ENCODE assay signal across 23 mouse cellular contexts in the genomic region with DNA sequence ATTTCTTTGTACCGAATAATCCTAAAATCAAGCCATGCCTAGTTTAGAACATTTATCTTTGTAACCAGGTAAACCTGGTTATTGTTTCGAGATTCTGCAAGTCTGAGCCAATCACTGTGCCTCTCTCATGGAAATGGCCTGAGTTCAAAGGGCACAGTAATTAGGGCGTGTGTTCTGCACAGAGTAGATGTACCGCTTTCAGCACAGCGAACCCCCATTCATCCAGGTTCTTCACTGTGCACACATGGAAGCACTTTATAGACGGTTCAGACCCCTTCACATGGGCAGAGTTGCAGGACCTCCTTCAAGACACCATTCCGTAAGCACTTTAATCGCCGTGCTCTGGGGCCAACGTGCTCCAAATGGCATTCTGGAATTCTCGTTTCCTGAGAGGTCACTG.
DNase-seq lines count a peak whose midpoint lies in the region; ATAC-seq and TF ChIP-seq lines count a peak whose summit lies in the region.
"Had no signal": no experiment of that assay in that cellular context is flagged by ENCODE, and none has a peak within 500 bp of the region (broad histone marks: within the 10 kb centered on the region; RNA-seq: fewer than 3 reads in every experiment).

No protein-coding gene starts in this region.

- no peaks in the 10 kb centered on the region for H3K9me3 ChIP-seq in E14TG2a.4 (ENCODE audit: low read length)
- H3K9me3 ChIP-seq in intestine, embryonic 16.5 days (ENCODE audit: control insufficient read depth, low read length) = no peaks in the 10 kb centered on the region
- H3K9me3 ChIP-seq in limb, embryonic 13.5 days = no peaks in the 10 kb centered on the region
- H3K9me3 ChIP-seq: embryonic facial prominence, embryonic 13.5 days; heart, embryonic 15.5 days; hindbrain, embryonic 13.5 days had no signal

- peak; percentile 76 for ATAC-seq in intestine, embryonic 16.5 days
- ATAC-seq in limb, embryonic 13.5 days (ENCODE audit: low FRiP score, low read depth) = no peak
- ATAC-seq: CD4-positive, CD25-positive, alpha-beta regulatory T cell, adult 4 months; forebrain, embryonic 14.5 days; hindbrain, postnatal 0 days had no signal

- H3K4me2 ChIP-seq in intestine, embryonic 16.5 days (ENCODE audit: low read depth, low read length) = peak overlapping the region; percentile 14; the same call in 1 of the 2 replicates
- peak overlapping the region; percentile 21; the same call in 1 of the 2 replicates for H3K4me2 ChIP-seq in limb, embryonic 13.5 days (replicated peaks)
- H3K4me2 ChIP-seq: embryonic facial prominence, embryonic 13.5 days; heart, embryonic 11.5 days; heart, embryonic 15.5 days; hindbrain, embryonic 13.5 days had no signal

- H3K4me3 ChIP-seq in E14TG2a.4 (replicated peaks; ENCODE audit: low read length) = 0 out of 2 replicates have a peak overlapping the region, but pooled peaks have one; percentile 7
- no peak overlapping the region for H3K4me3 ChIP-seq in intestine, embryonic 16.5 days (ENCODE audit: low read length)
- no peak overlapping the region for H3K4me3 ChIP-seq in limb, embryonic 13.5 days
- H3K4me3 ChIP-seq: embryonic facial prominence, embryonic 13.5 days; heart, adult 2 months; heart, embryonic 15.5 days; hindbrain, embryonic 13.5 days had no signal

- TF ChIP-seq CTCF in E14TG2a.4 (conservative IDR thresholded peaks at IDR 0.05; ENCODE audit: low read length) = no peak

- H3K36me3 ChIP-seq in E14TG2a.4 (ENCODE audit: insufficient read depth, low read length) = no peaks in the 10 kb centered on the region
- no peaks in the 10 kb centered on the region for H3K36me3 ChIP-seq in intestine, embryonic 16.5 days (ENCODE audit: control insufficient read depth, insufficient read depth, low read length)
- H3K36me3 ChIP-seq in limb, embryonic 13.5 days = no peaks in the 10 kb centered on the region
- H3K36me3 ChIP-seq: embryonic facial prominence, embryonic 13.5 days; heart, embryonic 15.5 days; hindbrain, embryonic 13.5 days had no signal

- DNase-seq in embryo, embryonic 10 days (ENCODE audit: low spot score) = peak; percentile 57
- no peak for DNase-seq in embryo, embryonic 10.5 days (ENCODE audit: low spot score)
- DNase-seq in liver = no peak
- DNase-seq in ovary, postnatal 36 days (ENCODE audit: low spot score) = no peak
- DNase-seq: adrenal gland, postnatal 10 days; B cell, adult 2 months; cerebellum, adult 11-12 months; cerebellum, adult 9-10 months; cerebellum, postnatal 36 days; embryo, embryonic 11 days; gastrocnemius, postnatal 14 days; heart, adult 2 months; heart, postnatal 14 days had no signal

- H3K9ac ChIP-seq in intestine, embryonic 16.5 days (ENCODE audit: low read depth, low read length) = no peak overlapping the region
- no peak overlapping the region for H3K9ac ChIP-seq in limb, embryonic 13.5 days
- H3K9ac ChIP-seq: embryonic facial prominence, embryonic 13.5 days; heart, embryonic 15.5 days; hindbrain, embryonic 13.5 days had no signal

- 50% methylated on average over 11 of the region's 11 CpGs for WGBS in intestine, embryonic 16.5 days
- WGBS in limb, embryonic 13.5 days = 19% methylated on average over 11 of the region's 11 CpGs

- no peak overlapping the region for H3K27ac ChIP-seq in intestine, embryonic 16.5 days (ENCODE audit: low read length)
- H3K27ac ChIP-seq in limb, embryonic 13.5 days = no peak overlapping the region
- H3K27ac ChIP-seq: embryonic facial prominence, embryonic 13.5 days; heart, adult 2 months; heart, embryonic 15.5 days; hindbrain, embryonic 13.5 days; hindbrain, postnatal 0 days had no signal

- H3K27me3 ChIP-seq in E14TG2a.4 (ENCODE audit: insufficient read depth, low read length) = no peaks in the 10 kb centered on the region
- no peaks in the 10 kb centered on the region for H3K27me3 ChIP-seq in intestine, embryonic 16.5 days (replicated peaks; ENCODE audit: control insufficient read depth, insufficient read depth, low read length)
- no peaks in the 10 kb centered on the region for H3K27me3 ChIP-seq in limb, embryonic 13.5 days
- H3K27me3 ChIP-seq: embryonic facial prominence, embryonic 13.5 days; heart, embryonic 15.5 days had no signal

- peaks cover 92% of the 10 kb centered on the region for H3K4me1 ChIP-seq in E14TG2a.4 (replicated peaks; ENCODE audit: low read depth, low read length)
- peaks cover 12% of the 10 kb centered on the region; the same call in 1 of the 2 replicates for H3K4me1 ChIP-seq in intestine, embryonic 16.5 days (ENCODE audit: control insufficient read depth, insufficient read depth, low read length)
- H3K4me1 ChIP-seq in limb, embryonic 13.5 days = peaks cover 51% of the 10 kb centered on the region
